Mouse (Mus musculus) c-Kit-positive CD71-positive TER-119-negative erythroid progenitor cells, embryonic 14.5 days (primary cell): Measurements from ENCODE around the gene Trim41.
"Not testable (repeated sequence)": the region's sequence is repeated elsewhere in the genome, so short reads cannot be mapped to it uniquely, and the experiment has no call there.

Experiments used
- DNase-seq: peaks from one replicate; pipeline ENCODE4 v3.0.0-alpha.2; 2013; ENCODE audit warnings: low read depth

Trim41 gene

DNA sequence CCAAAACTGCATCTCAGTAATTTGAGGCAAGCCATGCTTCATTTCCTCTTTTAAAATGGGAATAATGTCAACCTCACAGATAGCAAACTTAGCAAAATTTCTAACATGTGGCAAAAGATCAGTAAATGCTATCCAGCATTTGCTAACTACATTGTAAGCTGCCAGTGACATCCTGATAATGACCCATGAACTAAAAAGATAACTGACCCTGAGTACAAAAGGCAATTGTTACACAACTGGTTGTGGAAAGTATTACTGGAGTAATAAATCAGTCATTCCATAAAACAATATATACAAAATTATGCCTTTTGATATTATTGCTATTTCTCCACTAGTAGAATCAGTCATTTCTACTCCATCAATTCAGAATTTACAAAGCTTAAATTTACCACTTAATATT, 3.4 kb downstream of the Trim41 start:
- DNase-seq, result no peak

DNA sequence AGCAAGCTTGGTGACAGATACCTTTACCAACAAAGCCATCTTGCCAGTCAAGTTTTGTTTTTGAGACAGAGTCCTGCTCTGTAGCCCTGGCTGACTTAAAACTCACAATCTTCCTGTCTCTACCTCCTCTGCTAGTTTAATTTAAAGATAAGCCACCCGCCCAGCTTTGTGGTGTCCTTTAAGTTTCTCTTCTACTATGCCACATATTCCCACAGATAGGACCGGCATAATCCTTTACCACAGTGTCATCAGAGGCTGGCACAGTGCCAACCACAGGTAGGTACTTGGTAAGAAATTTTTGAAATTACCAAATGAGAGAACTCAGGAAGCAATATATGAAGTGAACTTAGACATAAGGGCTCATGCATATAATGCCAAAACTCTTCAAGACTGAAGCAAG, 7.0 kb downstream of the Trim41 start:
- no peak for DNase-seq

DNA sequence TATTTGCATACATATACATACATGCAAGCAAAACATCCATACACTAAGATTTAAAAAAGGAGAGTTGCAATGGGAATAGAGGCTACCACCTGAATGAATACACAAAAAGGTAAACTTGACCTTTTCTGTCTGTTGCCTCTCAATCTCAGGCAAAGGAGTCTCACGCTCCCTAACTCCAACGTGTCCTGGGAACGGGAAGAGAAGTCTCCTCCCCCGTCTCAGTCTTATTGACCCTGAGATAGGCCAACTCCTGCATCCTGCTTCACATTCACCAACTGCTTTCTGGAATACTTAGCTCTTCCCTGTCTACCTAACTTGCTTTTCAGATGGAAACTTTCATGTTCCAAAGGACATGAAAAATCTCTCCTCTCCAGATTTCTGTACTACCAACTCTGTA, 7.7 kb downstream of the Trim41 start:
- no peak for DNase-seq

DNA sequence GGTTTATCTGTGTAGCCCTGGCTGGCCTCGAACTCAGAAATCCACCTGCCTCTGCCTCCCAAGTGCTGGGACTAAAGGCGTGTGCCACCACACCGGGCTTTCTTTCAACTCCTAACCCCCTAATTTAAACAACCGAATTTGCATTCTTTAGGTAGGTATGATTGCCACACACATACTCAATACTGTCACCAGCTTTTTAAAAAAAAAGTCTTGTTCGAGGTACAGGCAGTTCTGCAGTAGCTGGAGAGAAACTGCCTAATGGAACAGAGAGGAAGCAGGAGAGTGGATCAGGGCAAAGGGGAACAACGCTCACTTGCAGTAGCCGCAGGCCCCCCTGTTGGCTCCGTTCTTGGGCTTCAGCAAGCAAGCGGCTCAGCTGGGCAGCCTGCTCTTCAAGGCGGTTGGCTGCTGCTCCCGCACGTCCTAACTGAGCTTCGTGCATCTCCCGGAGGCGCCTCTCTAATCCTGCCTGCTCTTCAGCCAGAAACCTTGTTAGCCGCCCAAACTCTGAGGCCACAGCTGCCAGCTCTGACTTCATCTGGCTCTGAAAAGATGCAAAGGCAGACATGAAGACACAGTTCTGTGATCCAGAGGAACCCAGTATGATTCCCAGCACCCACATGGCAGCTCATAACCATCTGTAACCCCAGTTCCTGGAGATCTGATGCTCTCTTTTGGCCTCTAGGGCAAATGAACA, 8.3 kb downstream of the Trim41 start:
- DNase-seq, result no peak

DNA sequence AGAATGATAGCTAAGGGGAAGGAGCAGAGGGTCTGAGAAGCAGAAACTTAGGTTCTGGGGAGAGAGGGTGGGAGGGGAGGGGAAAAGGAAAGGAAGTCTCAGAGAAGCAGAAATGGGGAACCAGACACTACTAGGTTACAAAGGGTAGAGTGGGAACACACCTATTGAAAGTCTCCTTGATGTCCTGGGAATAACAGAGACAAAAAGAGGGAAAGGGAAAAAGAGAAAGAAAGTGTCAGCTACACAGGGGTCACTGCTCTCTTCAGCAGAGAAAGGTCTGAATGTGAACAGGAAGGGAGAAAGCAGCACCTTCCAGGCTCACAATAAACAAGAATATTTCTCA, 8.9 kb downstream of the Trim41 start:
- no peak for DNase-seq

DNA sequence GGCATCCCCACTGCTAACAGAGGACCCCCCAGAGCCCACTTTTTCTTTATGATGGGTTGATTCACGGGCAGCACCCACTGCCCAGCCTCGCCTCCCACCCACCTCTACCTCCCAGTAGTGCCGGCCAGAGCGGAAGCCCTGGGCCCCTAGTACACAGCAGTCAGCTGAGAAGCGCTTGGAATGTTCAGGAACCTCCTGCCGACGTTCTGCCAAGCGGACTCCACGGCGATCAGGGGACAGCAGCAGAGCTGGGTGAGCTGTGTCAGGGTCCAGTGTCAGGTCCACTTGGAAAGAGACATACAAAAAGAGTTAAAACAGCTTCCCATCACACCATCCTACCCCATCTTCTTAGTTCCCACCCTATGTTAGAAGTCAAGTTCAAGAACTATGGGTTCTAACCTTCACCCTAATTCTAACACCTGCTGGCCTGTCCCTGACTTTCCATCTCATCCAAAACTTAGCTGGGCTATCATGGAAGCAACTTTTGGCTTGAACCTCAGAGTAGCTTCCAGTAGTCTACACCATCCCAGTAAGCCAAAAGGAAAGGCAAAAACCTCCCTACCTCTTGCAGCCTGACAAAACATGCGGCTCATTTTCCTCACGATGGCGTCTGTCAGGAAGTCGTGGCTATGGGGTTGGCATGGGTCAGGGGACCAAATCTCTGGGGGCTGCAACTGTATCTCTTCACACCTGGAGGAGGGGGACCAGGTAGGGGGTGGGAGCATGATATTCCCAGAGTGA, 9.4 kb downstream of the Trim41 start:
- no peak for DNase-seq

DNA sequence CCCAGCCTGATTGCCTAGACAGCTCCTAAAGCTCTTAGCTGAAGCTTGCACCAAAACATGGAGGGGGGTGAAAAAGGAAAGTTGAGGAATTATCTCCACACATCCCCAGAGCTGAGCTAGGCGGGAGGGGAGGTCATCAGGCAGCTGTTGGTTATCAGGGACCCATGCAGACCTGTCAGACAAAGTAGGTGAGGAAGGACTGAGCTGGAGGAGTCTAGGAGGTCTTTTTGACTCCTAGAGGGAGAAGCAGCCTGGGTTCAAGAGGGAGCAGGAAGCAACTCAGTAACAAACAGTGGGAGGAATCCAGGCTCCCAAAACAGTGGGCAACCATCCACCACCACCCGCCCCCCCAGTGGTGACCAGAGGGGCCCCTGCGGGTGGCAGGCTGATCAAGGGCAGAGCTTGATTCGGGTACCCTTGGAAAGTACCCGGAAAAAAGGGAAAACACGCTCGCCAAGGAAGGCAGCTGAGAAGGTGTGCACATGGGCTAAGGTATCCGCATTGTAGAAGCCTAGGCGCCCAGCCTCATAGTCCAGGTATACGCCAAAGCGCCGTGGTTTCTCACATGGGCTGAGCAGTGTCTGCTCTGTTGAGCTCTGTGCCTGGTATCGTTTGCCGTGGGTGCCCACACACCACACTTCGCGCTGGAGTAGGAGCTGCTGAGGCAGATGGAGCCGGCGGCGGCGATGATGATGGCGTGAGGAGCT, 10.1 kb downstream of the Trim41 start:
- no peak for DNase-seq

DNA sequence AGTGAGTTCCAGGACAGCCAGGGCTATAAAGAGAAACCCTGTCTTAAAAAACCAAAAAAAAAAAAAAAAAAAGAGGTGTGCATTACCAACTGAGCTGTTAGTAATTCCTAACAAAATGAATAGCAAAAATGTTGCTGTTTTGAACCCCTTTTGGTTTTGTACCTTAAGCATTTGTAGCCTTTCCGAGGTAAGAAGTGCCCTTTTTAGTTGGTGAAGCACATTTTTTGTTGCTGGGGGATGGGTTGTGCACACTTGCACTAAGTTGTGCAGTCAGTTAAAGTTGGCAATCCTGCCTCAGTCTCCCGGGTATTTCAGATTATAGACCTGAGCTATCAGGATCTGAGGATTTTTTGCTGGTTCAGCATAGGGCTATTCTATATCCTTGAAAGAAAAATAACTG, 12.2 kb downstream of the Trim41 start:
- no peak for DNase-seq

DNA sequence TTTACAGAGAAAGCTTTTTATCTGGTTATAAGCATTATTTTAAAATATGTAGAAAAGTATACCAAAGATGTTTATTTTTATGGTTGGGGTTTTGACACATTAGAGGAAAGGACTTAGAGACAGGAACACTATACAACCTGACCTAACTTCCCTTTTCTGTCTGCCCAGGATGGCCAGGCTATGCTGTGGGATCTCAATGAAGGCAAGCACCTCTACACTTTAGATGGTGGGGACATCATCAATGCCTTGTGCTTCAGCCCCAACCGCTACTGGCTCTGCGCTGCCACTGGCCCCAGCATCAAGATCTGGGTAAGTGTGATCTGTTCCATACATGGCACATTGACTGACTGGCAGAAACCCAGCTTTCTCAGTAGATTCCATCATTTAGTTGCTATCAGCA, 13.2 kb downstream of the Trim41 start:
- no peak for DNase-seq

DNA sequence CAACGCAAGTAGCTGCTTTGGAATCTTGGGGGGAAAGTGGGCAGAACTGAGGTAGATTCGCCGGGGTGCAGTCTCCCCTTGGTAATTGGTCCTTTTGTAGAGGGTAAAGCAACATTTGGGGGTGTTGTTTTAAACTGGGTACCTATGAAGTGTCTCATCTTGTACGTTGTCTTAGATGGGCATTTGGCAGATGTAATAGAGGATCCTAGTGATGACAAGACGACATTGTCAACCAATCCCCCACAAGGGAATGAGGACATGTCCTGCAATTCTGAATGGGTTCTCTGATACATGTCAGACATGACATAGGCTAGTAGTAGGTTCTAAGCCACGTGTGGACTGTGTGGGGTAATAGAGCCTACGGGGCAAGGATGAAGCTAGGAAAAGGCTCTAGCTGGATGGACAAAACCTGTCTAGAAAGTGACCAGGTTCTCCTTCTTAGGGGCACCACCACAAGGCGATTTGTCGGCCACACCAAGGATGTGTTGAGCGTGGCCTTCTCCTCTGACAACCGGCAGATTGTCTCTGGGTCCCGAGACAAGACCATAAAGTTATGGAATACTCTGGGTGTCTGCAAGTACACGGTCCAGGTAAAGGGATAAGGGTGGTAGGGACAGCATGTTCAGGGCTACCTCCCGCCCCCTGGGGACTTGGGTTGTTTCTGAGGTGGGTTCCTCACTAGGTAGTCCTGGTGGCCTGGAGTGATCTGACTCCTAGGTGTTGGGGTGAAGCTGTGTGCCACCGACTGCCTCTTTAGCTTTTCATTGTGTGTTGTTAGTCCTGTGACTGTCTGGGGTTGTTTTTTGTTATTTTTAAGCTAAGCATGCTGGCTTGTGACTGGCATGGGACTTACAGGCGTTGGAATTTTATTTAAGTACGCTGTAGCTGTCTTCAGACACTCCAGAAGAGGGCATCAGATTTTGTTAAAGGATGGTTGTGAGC, 15.1 kb downstream of the Trim41 start:
- DNase-seq, result no peak

DNA sequence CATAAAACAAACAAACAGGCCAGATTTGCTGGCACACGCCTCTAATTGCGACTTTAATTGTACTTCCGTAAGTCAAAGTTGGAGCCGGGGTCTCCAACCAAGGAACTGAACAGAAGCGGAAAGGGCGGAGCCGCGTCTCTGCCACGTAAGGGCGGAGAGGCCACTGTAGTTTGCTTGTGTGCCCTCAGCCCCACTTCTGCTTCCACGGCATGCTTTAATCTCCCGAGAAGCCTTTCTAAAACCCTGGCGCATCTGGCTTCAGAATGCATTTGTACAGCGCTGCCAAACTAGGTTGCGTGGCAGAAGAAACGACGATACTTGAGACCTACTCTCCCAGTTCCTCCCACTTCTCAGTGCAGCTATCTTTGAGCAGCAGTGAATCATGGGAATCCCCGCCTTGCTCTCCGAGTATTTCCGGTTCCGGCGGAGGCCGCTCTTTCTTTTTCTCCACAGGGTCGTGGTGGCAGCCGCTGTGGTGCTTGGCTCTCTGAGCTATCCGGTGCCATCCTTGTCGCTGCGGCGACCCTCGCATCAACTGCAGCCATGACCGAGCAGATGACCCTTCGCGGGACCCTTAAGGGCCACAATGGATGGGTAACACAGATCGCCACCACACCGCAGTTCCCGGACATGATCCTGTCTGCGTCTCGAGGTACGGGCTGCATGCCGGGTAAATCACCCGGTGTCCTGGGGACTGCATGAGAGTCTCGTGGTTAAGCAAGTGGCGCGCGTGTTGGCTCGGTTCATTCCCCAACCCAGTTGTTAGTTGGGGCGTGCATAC, 17.0 kb downstream of the Trim41 start, which contains the start of gene Rack1:
Rack1 (plus strand) TSS at position 412 of the 781 bp plus-strand sequence.
- DNase-seq, result peak; percentile 86

DNA sequence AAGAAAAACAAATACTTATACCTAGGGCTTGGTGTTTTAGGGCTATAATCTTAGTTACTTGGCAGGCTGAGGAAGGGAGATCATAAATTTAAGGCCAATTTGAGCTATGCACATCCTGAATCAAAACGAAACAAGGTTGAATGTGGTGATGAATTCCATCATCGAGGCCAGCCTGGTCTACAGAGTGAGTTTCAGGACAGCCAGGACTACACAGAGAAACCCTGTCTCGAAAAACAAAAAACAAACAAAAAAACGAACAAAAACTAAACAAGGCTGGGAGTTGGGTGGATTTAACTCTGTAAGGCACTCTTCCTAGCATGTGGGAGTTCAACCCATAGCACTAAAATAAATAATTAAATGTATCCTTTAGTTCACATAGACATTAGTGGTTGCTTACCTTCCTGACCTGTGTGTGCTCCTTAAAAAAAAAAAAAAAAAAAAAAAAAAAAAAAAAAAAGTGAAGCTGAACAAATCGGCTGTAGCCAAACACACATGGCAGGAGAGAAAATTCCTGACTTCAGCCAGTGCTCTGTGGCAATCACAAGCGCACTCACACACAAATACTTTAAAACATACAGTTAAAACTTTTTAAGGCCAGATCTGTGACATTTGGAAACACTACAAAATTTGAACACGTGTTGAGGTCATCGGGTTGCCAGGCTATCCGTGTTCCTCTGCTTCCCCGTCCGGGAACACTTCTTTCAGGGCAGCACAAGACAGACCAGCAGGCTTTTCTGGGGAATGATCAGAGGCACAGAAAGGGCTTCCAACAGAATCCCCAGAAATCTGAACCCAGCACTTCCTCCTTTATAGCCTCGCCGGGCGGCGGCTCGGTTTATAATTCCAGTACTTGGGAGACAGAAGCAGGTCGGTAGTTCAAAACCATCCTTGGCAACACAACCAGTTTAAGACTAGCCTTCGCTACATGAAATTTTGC, 17.9 kb downstream of the Trim41 start:
- DNase-seq, result no peak

DNA sequence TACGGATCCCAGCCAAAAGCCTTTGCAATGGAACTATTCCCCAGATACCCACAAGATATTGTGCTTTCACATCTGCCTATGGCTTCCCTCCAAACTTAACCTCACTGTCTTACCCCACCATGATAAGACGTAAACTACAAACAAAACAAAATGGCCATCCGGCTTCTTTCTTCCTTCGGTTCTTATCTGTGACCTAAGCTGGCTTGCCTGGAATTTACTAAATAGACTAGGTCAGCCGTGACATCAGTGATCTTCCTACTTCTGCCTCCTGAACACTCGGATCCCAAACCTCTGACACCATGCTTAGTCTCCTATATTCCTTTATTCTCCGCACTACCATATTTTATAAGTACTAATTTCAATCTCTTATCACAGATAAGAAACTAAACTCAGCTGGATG, 18.8 kb downstream of the Trim41 start:
- no peak for DNase-seq

DNA sequence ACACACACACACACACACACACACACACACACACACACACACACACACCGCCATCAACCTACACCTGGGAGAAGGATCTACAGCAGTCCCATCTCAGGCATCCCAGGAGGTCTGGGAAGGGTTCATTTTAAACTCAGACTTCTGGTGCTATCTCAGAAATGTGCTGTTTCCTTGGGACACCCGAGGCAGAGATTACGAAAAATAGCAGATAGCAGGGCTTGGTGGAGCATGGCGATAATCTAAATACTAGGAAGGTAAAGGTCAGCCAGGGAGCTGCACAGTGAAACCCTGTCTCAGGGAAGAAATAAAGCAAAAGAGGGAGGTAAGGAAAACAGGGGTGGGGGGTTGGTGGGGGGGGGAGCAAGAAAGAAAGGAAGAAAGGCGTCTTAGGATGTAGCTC, 19.9 kb downstream of the Trim41 start:
- DNase-seq, result no peak

DNA sequence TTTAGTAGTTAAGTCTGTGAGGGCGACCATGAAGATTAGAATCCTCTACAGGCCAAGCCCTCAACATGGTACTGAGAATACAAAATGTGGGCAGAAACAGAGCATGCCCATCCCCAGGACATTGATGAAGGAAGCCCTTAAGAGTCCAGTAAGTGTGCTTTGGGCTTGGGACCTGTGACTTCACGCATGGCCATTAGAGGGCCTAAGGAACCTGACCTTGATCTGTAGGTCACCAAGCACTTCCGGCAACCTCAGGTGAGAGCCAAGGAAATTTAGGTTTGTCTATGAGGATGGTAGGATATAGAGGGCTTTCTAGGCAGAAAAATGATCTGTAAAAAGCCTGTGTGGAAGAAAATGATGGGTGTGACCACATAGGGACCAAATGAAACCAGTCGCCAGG, 20.9 kb downstream of the Trim41 start:
- DNase-seq, result no peak

DNA sequence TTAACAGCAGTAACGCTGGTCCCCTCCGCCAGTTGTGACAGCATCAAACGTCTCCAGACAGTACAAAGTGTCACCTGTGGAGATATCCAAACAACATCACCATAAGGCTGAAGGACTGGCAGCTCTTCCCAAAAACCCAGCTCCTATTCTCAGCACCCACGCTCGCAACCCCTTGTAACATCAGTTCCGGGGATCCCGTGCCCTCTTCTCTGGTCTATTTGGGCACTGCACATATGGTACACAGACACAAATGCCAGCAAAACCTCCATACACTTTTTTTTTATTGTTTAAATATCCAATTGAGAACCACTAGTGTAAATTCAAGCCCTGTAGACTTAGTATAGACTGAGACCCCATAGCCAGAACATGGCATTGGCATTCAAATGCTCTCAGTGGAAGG, 21.9 kb downstream of the Trim41 start:
- DNase-seq, result no peak

DNA sequence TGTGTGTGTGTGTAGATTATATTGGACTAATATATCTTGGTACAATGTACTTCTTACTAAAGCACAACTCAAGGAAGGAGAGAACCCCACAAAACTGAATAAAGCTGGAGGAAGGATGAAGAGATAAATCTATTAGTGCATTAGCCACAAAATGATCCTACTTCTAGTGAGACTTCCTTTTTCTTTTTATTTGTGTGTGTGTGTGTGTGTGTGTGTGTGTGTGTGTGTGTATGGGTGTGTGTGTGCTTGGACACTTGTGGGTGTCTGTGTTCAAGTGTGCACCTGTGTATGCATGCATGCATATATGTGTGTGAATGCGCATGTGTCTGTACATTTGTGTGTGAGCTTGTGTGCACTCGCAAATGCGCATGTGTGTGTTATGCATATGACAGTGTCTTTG, 24.0 kb downstream of the Trim41 start:
- no peak for DNase-seq

DNA sequence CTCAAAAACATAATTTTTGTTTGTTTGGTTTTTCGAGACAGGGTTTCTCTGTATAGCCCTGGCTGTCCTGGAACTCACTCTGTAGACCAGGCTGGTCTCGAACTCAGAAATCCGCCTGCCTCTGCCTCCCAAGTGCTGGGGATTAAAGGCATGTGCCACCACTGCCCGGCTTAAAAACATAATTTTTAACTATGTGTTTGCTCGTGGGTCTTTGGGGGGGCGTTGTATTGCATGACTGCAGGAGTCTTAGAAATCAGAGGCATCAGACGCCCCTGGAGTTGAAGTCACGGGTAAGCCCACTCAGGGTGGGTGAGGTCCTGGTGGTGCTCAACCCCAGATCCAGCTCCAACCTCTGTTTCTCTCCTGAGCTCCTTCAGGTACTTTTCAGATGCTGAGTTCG, 25.3 kb downstream of the Trim41 start:
- DNase-seq, result not testable (repeated sequence)

DNA sequence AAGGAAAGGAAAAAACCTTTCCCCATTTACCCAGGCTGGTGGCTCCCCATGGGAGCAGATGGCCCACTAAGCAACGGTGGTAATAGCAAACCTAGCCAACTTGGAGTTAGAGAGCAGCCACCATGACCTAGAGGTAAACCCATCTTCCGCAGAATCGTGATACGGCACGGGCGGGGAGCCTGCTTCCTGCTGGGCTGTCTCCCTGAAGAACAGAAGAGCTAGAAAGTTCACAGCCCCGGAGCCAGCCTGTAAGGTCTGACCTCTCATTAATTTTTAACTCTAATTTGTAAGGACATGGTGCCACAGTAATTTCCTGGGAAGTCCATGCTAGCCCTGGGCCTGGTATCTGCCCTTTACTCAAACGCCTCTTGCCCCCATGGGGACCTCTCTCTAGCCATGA, 26.2 kb downstream of the Trim41 start:
- DNase-seq, result no peak
